Mouse (Mus musculus) forebrain, embryonic 10.5 days (tissue): ENCODE results near the gene Kcnb1. TPM values are rescaled to one million over a fixed set of nuclear protein-coding genes. Genes with fewer than 3 reads are reported as not detected.

Source experiments
- DNase-seq: peaks from one replicate; pipeline ENCODE4 v3.0.0-alpha.2; 2017; ENCODE audit warnings: low spot score; ENCODE audit errors: extremely low spot score
- H3K27ac ChIP-seq: fragments of 300-500 bp; sonication (generic); 2 replicates; pipeline ENCODE4 v1.5.1; 2016; ENCODE audit warnings: mild to moderate bottlenecking
- H3K27me3 ChIP-seq: fragments of 300-500 bp; sonication (generic); 2 replicates; pipeline ENCODE4 v1.6.1; 2016; ENCODE audit warnings: mild to moderate bottlenecking; ENCODE audit not compliant: poor library complexity, severe bottlenecking
- H3K36me3 ChIP-seq: fragments of 300-500 bp; sonication (generic); replicated peaks from 2 replicates; pipeline ENCODE4 v1.6.1; 2016; ENCODE audit warnings: mild to moderate bottlenecking, moderate library complexity
- H3K4me1 ChIP-seq: fragments of 300-500 bp; sonication (generic); 2 replicates; pipeline ENCODE4 v1.6.1; 2016
- H3K4me3 ChIP-seq: fragments of 300-500 bp; sonication (generic); 2 replicates; pipeline ENCODE4 v1.5.1; 2016; ENCODE audit warnings: mild to moderate bottlenecking, moderate library complexity
- H3K9me3 ChIP-seq: fragments of 300-500 bp; sonication (generic); 2 replicates; pipeline ENCODE4 v1.6.1; 2016; ENCODE audit warnings: mild to moderate bottlenecking, moderate library complexity
- WGBS: fragments of 180-500 bp; shearing (Covaris S2); methylation state at CpG from one replicate; pipeline ENCODE4 v1.1.7; 2016; 5-methylcytosine and 5-hydroxymethylcytosine counted together
- polyA plus RNA-seq: library from polyadenylated mRNA; unstranded; fragments of >200 nt; fragmentation: Nextera tagmentation; extraction: Ambion mirVana; gene quantifications from 2 replicates; pipeline ENCODE4 v1.2.1, GENCODE M21; 2016

Kcnb1 gene
- polyA plus RNA-seq, 1 experiment from 2014 or later, result 0.93 TPM

GRCm38 (mm10) chr2:167179301-167179700 lies 10.7 kb downstream of the Kcnb1 start:
- no peak overlapping the region for H3K27ac ChIP-seq
- no peaks in the 10 kb centered on the region for H3K27me3 ChIP-seq
- WGBS, result 89% methylated on average over 10 of the region's 10 CpGs
- peaks cover 5% of the 10 kb centered on the region; the same call in 1 of the 2 replicates for H3K9me3 ChIP-seq
- H3K4me1 ChIP-seq, result no peaks in the 10 kb centered on the region
- no peak for DNase-seq
- H3K4me3 ChIP-seq, result no peak overlapping the region
- H3K36me3 ChIP-seq, result peaks cover 5% of the 10 kb centered on the region; the same call in 1 of the 2 replicates

GRCm38 (mm10) chr2:167177231-167177641 lies 12.7 kb downstream of the Kcnb1 start:
- no peak overlapping the region for H3K4me3 ChIP-seq
- H3K27ac ChIP-seq, result no peak overlapping the region
- H3K27me3 ChIP-seq, result no peaks in the 10 kb centered on the region
- no peaks in the 10 kb centered on the region for H3K9me3 ChIP-seq
- H3K4me1 ChIP-seq, result no peaks in the 10 kb centered on the region
- H3K36me3 ChIP-seq, result no peaks in the 10 kb centered on the region
- DNase-seq, result no peak
- 74% methylated on average over 10 of the region's 10 CpGs for WGBS

GRCm38 (mm10) chr2:167175284-167175683 lies 14.7 kb downstream of the Kcnb1 start:
- no peak overlapping the region for H3K4me3 ChIP-seq
- no peaks in the 10 kb centered on the region for H3K4me1 ChIP-seq
- WGBS, result 92% methylated on average over 6 of the region's 6 CpGs
- no peaks in the 10 kb centered on the region for H3K27me3 ChIP-seq
- H3K9me3 ChIP-seq, result no peaks in the 10 kb centered on the region
- no peaks in the 10 kb centered on the region for H3K36me3 ChIP-seq
- H3K27ac ChIP-seq, result no peak overlapping the region
- no peak for DNase-seq

- Histone ChIP-seq H3K27ac (no peak overlapping the region), H3K36me3 (no peaks in the 10 kb centered on the region), H3K4me3 (no peak overlapping the region), H3K9me3 (no peaks in the 10 kb centered on the region), H3K27me3 (no peaks in the 10 kb centered on the region), H3K4me1 (no peaks in the 10 kb centered on the region)
- WGBS, result 78% methylated on average over 5 of the region's 5 CpGs
- no peak for DNase-seq
These were observed 16.7 kb downstream of the Kcnb1 start for GRCm38 (mm10) chr2:167173051-167173875.

GRCm38 (mm10) chr2:167167515-167168212 lies 22.3 kb downstream of the Kcnb1 start:
- DNase-seq, result no peak
- Histone ChIP-seq H3K36me3 (no peaks in the 10 kb centered on the region), H3K9me3 (no peaks in the 10 kb centered on the region), H3K4me1 (no peaks in the 10 kb centered on the region), H3K27ac (no peak overlapping the region), H3K4me3 (no peak overlapping the region), H3K27me3 (no peaks in the 10 kb centered on the region)
- WGBS, result 85% methylated on average over 11 of the region's 11 CpGs

- Histone ChIP-seq H3K27me3 (no peaks in the 10 kb centered on the region), H3K27ac (no peak overlapping the region), H3K9me3 (peaks cover 3% of the 10 kb centered on the region; the same call in 1 of the 2 replicates), H3K4me1 (no peaks in the 10 kb centered on the region), H3K4me3 (no peak overlapping the region), H3K36me3 (no peaks in the 10 kb centered on the region)
- DNase-seq, result no peak
- 94% methylated on average over 9 of the region's 9 CpGs for WGBS
These were observed 26.4 kb downstream of the Kcnb1 start for GRCm38 (mm10) chr2:167163600-167163999.

- DNase-seq, result no peak
- 92% methylated on average over 10 of the region's 10 CpGs for whole genome bisulfite sequencing
These were observed 26.8 kb downstream of the Kcnb1 start for GRCm38 (mm10) chr2:167163134-167163533.

GRCm38 (mm10) chr2:167162516-167163021 lies 27.4 kb downstream of the Kcnb1 start:
- Histone ChIP-seq H3K4me1 (no peaks in the 10 kb centered on the region), H3K27ac (no peak overlapping the region), H3K4me3 (no peak overlapping the region), H3K9me3 (peaks cover 3% of the 10 kb centered on the region; the same call in 1 of the 2 replicates), H3K36me3 (no peaks in the 10 kb centered on the region), H3K27me3 (no peaks in the 10 kb centered on the region)
- no peak for DNase-seq
- 93% methylated on average over 10 of the region's 10 CpGs for WGBS

More at GRCm38 (mm10) chr2:167163134-167163533, 26.8 kb downstream of the Kcnb1 start:
- Histone ChIP-seq H3K4me3 (no peak overlapping the region), H3K4me1 (no peaks in the 10 kb centered on the region), H3K27me3 (no peaks in the 10 kb centered on the region), H3K27ac (no peak overlapping the region), H3K36me3 (no peaks in the 10 kb centered on the region), H3K9me3 (peaks cover 3% of the 10 kb centered on the region; the same call in 1 of the 2 replicates)

- peaks cover 3% of the 10 kb centered on the region; the same call in 1 of the 2 replicates for H3K9me3 ChIP-seq
- 96% methylated on average over 4 of the region's 4 CpGs for WGBS
- DNase-seq, result no peak
- H3K36me3 ChIP-seq, result no peaks in the 10 kb centered on the region
- H3K4me1 ChIP-seq, result peaks cover 15% of the 10 kb centered on the region
- no peak overlapping the region for H3K27ac ChIP-seq
- H3K27me3 ChIP-seq, result peaks cover 7% of the 10 kb centered on the region
- H3K4me3 ChIP-seq, result no peak overlapping the region
These were observed 30.2 kb downstream of the Kcnb1 start for GRCm38 (mm10) chr2:167159721-167160120.

- DNase-seq, result no peak
- Histone ChIP-seq H3K36me3 (no peaks in the 10 kb centered on the region), H3K9me3 (peaks cover 3% of the 10 kb centered on the region; the same call in 1 of the 2 replicates), H3K4me1 (peaks cover 15% of the 10 kb centered on the region), H3K4me3 (no peak overlapping the region), H3K27ac (0 out of 2 replicates have a peak overlapping the region, but pooled peaks have one; percentile 25), H3K27me3 (peaks cover 7% of the 10 kb centered on the region)
- WGBS, result 90% methylated on average over 5 of the region's 5 CpGs
These were observed 31.2 kb downstream of the Kcnb1 start for GRCm38 (mm10) chr2:167158780-167159179.

- Histone ChIP-seq H3K4me3 (no peak overlapping the region), H3K4me1 (peaks cover 15% of the 10 kb centered on the region), H3K27ac (no peak overlapping the region), H3K9me3 (peaks cover 7% of the 10 kb centered on the region; the same call in 1 of the 2 replicates), H3K36me3 (no peaks in the 10 kb centered on the region), H3K27me3 (peaks cover 7% of the 10 kb centered on the region)
- no peak for DNase-seq
- WGBS, result 37% methylated on average over 9 of the region's 9 CpGs
These were observed 33.7 kb downstream of the Kcnb1 start for GRCm38 (mm10) chr2:167156118-167156715.

GRCm38 (mm10) chr2:167155541-167155973 lies 34.4 kb downstream of the Kcnb1 start:
- Histone ChIP-seq H3K9me3 (peaks cover 10% of the 10 kb centered on the region; the same call in 1 of the 2 replicates), H3K4me1 (peaks cover 15% of the 10 kb centered on the region), H3K4me3 (no peak overlapping the region), H3K27ac (0 out of 2 replicates have a peak overlapping the region, but pooled peaks have one; percentile 1), H3K36me3 (no peaks in the 10 kb centered on the region), H3K27me3 (peaks cover 7% of the 10 kb centered on the region)
- no peak for DNase-seq
- WGBS, result 50% methylated on average over 4 of the region's 4 CpGs
